Mouse (Mus musculus) heart, embryonic 10.5 days (tissue): ENCODE measurements around the gene Dusp28. TPM values are rescaled to one million over a fixed set of nuclear protein-coding genes. Genes with fewer than 3 reads are reported as not detected.

ENCODE experiments used
- polyA plus RNA-seq: library from polyadenylated mRNA; unstranded; fragments of >200 nt; fragmentation: Nextera tagmentation; extraction: Ambion mirVana; gene quantifications from 2 replicates; pipeline ENCODE4 v1.2.1, GENCODE M21; 2016

Gene Dusp28
- polyA plus RNA-seq, 1 experiment from 2014 or later = 7.6 TPM

Other genes with a start within 250 kb of the Dusp28 start
- gene Gpc1, start 75.3 kb upstream of the Dusp28 start, polyA plus RNA-seq = 36.4 and 38.7 TPM in 2 replicates
- gene Ankmy1, start 4.1 kb upstream of the Dusp28 start, polyA plus RNA-seq = 0.06 and 0.18 TPM in 2 replicates
- gene Rnpepl1, start 3.8 kb downstream of the Dusp28 start, polyA plus RNA-seq = 25.9 and 30.4 TPM in 2 replicates
- gene Capn10, start 27.4 kb downstream of the Dusp28 start, polyA plus RNA-seq = 19.4 and 25.4 TPM in 2 replicates
- 0.20 and 0.28 TPM in 2 replicates for gene Gpr35, start 43.9 kb downstream of the Dusp28 start, polyA plus RNA-seq
- gene Aqp12, start 99.4 kb downstream of the Dusp28 start, polyA plus RNA-seq = not detected in 2 replicates
- 5.1 and 5.4 TPM in 2 replicates for gene Kif1a, start 195.0 kb downstream of the Dusp28 start, polyA plus RNA-seq
- gene Agxt, start 228.3 kb downstream of the Dusp28 start, polyA plus RNA-seq = 0.50 TPM in 1 of 2 replicates, not detected in the other